In the genomic region with DNA sequence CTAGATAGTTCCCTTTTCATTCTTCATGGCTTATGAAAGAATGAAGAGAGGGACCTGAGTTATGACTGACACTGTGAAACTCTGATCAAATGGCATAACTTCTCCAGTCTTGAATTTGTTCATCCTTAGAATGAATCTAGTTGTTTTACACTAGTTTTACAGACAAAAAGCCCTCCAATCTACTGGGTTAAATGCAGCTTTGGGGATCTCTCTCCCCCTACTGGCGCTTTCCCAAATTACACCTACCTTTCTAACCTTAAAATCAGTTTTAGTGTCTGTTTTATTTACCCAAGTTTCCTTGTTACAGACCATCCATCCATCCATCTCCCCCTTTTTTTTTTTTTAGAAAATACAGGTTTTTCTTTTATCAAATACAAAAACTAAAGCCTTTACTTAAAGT, we compare ENCODE assay signal across 10 mouse cellular contexts. TPM values are rescaled to one million over a fixed set of nuclear protein-coding genes. Genes with fewer than 3 reads are reported as not detected.
DNase-seq lines count a peak whose midpoint lies in the region; ATAC-seq and TF ChIP-seq lines count a peak whose summit lies in the region.
"Had no signal": no experiment of that assay in that cellular context is flagged by ENCODE, and none has a peak within 500 bp of the region (broad histone marks: within the 10 kb centered on the region; RNA-seq: fewer than 3 reads in every experiment).

No protein-coding gene starts in this region.

- no peak for ATAC-seq in midbrain, postnatal 0 days (ENCODE audit: low FRiP score)

- H3K27ac ChIP-seq in midbrain, postnatal 0 days (ENCODE audit: low read depth, low read length) = no peak overlapping the region

- H3K4me1 ChIP-seq in midbrain, postnatal 0 days (ENCODE audit: insufficient read depth, low read length) = no peaks in the 10 kb centered on the region

- H3K36me3 ChIP-seq in midbrain, postnatal 0 days (ENCODE audit: insufficient read depth, low read length) = peaks cover 3% of the 10 kb centered on the region; the same call in 1 of the 2 replicates

- intact Hi-C loops in gastrocnemius, postnatal 36 days (cut with DNase I) = loop anchor here (2.0 kb wide), 1 partner anchor 98 kb away; a partner anchor contains a TSS

- no peaks in the 10 kb centered on the region for H3K9me3 ChIP-seq in midbrain, postnatal 0 days (ENCODE audit: low read length)

- H3K4me2 ChIP-seq in midbrain, postnatal 0 days (ENCODE audit: low read depth, low read length, poor library complexity, severe bottlenecking) = no peak overlapping the region

- peak; percentile 11 for DNase-seq in gastrocnemius, adult 18-20 months (ENCODE audit: low spot score)
- no peak for DNase-seq in gastrocnemius, postnatal 36 days
- DNase-seq in right cerebral cortex, adult 18-20 months = peak; percentile 24
- DNase-seq in right cerebral cortex, postnatal 36 days (ENCODE audit: low spot score in 2 of 2) = no peak
- peak; percentile 29 for DNase-seq in c-Kit-positive CD71-positive TER-119-positive erythroid progenitor cells, embryonic 14.5 days (ENCODE audit: low spot score)
- DNase-seq in kidney, postnatal 14 days = peak; percentile 69
- DNase-seq in midbrain, postnatal 0 days (ENCODE audit: low spot score) = peak; percentile 68
- no peak for DNase-seq in gastrocnemius, postnatal 4 days (ENCODE audit: low spot score in 2 of 2)

- TF ChIP-seq CTCF in midbrain, postnatal 0 days (IDR thresholded peaks at IDR 0.05) = peak; percentile 87

- WGBS in midbrain, postnatal 0 days = 3% methylated on average over 1 of the region's 1 CpGs

- no peak overlapping the region for H3K9ac ChIP-seq in midbrain, postnatal 0 days (replicated peaks; ENCODE audit: low read length, poor library complexity, severe bottlenecking)

- H3K27me3 ChIP-seq in midbrain, postnatal 0 days (ENCODE audit: insufficient read depth, low read length) = no peaks in the 10 kb centered on the region

- H3K4me3 ChIP-seq in midbrain, postnatal 0 days (ENCODE audit: low read depth, low read length) = no peak overlapping the region

RNA-seq across cellular contexts. Expression of a gene that starts 27.6 kb away (rescaled TPM):
- total RNA-seq in gastrocnemius, adult 18-20 months (2021) = not detected
- not detected for total RNA-seq in gastrocnemius, postnatal 36 days (2021)
- not detected in 2 replicates for total RNA-seq in midbrain, postnatal 0 days (2014; rRNA removed)
- polyA plus RNA-seq in midbrain, postnatal 0 days (2015; fragmentation: Nextera tagmentation; extraction: Ambion mirVana) = not detected in 2 replicates
- total RNA-seq in gastrocnemius, postnatal 4 days (2021) = not detected
- total RNA-seq: layer of hippocampus, postnatal 36 days had no signal
- polyA plus RNA-seq: small intestine, adult 2 months had no signal

RNA-seq across cellular contexts. Expression of a gene that starts 50.9 kb away (rescaled TPM):
- 1 to 10 TPM; 6.5 to 8.7 TPM for total RNA-seq in gastrocnemius, adult 18-20 months (2021)
- total RNA-seq in gastrocnemius, postnatal 36 days (2021) = 1 to 10 TPM; 7.4 to 8.5 TPM
- total RNA-seq in midbrain, postnatal 0 days (2014; rRNA removed) = 18.0 and 20.2 TPM in 2 replicates
- 21.8 and 23.1 TPM in 2 replicates for polyA plus RNA-seq in midbrain, postnatal 0 days (2015; fragmentation: Nextera tagmentation; extraction: Ambion mirVana)
- total RNA-seq in gastrocnemius, postnatal 4 days (2021) = 10 to 100 TPM; 16.7 to 18.9 TPM

RNA-seq across cellular contexts. Expression of a gene that starts 57.8 kb away (rescaled TPM):
- total RNA-seq in gastrocnemius, adult 18-20 months (2021) = under 1 TPM; 0.17 to 0.27 TPM
- total RNA-seq in gastrocnemius, postnatal 36 days (2021) = under 1 TPM; 0.27 to 0.31 TPM
- total RNA-seq in midbrain, postnatal 0 days (2014; rRNA removed) = not detected in 2 replicates
- not detected in 2 replicates for polyA plus RNA-seq in midbrain, postnatal 0 days (2015; fragmentation: Nextera tagmentation; extraction: Ambion mirVana)
- total RNA-seq in gastrocnemius, postnatal 4 days (2021) = under 1 TPM in 1 of 2 experiments, not detected in 1; 0.36 TPM
- total RNA-seq: layer of hippocampus, postnatal 36 days had no signal
- polyA plus RNA-seq: small intestine, adult 2 months had no signal

Comparison
In these comparisons a context has a peak if more than half of its experiments do, and no peak if none do; other contexts are left out.
1. DNase-seq: peak in gastrocnemius, adult 18-20 months (single experiment), right cerebral cortex, adult 18-20 months (single experiment), c-Kit-positive CD71-positive TER-119-positive erythroid progenitor cells, embryonic 14.5 days (single experiment), kidney, postnatal 14 days (single experiment) and midbrain, postnatal 0 days (single experiment); none in gastrocnemius, postnatal 36 days (0 of 2), right cerebral cortex, postnatal 36 days (0 of 2) and gastrocnemius, postnatal 4 days (0 of 2).